In genomic region chr6:125483515-125484312, GRCm38 (mm10) we compare ENCODE assay signal across 10 mouse cellular contexts. TPM values are rescaled to one million over a fixed set of nuclear protein-coding genes. Genes with fewer than 3 reads are reported as not detected.
DNase-seq lines count a peak whose midpoint lies in the region; ATAC-seq and TF ChIP-seq lines count a peak whose summit lies in the region.
"Had no signal": no experiment of that assay in that cellular context is flagged by ENCODE, and none has a peak within 500 bp of the region (broad histone marks: within the 10 kb centered on the region; RNA-seq: fewer than 3 reads in every experiment).

No protein-coding gene starts in this region.

- no peaks in the 10 kb centered on the region for H3K79me2 ChIP-seq in CH12.LX (replicated peaks; ENCODE audit: control insufficient read depth, extremely low read depth, insufficient read depth, poor library complexity, severe bottlenecking)

- TF ChIP-seq POLR2A in CH12.LX (IDR thresholded peaks at IDR 0.05; ENCODE audit: low read depth, low read length), result no peak

- 0 out of 2 replicates have a peak overlapping the region, but pooled peaks have one; percentile 84 for H3K27ac ChIP-seq in heart, embryonic 15.5 days
- peak overlapping the region; percentile 74 for H3K27ac ChIP-seq in CH12.LX (ENCODE audit: insufficient read depth, low read depth)
- H3K27ac ChIP-seq: midbrain, embryonic 12.5 days had no signal

- H3K9ac ChIP-seq in heart, embryonic 15.5 days, result no peak overlapping the region
- H3K9ac ChIP-seq in CH12.LX (ENCODE audit: insufficient read depth, low read depth), result no peak overlapping the region; the same call in 1 of the 2 replicates
- H3K9ac ChIP-seq: midbrain, embryonic 12.5 days had no signal

- TF ChIP-seq EP300 in CH12.LX (IDR thresholded peaks at IDR 0.05; ENCODE audit: low read length), result peak; percentile 82

- H3K4me2 ChIP-seq in heart, embryonic 15.5 days, result no peak overlapping the region
- H3K4me2 ChIP-seq in CH12.LX (ENCODE audit: insufficient read depth, low read depth, poor library complexity, severe bottlenecking), result peak overlapping the region; percentile 91; the same call in 1 of the 2 replicates
- H3K4me2 ChIP-seq: midbrain, embryonic 12.5 days had no signal

- 74% methylated on average over 12 of the region's 12 CpGs for WGBS in heart, embryonic 15.5 days

- H3K4me1 ChIP-seq in heart, embryonic 15.5 days (replicated peaks), result peaks cover 58% of the 10 kb centered on the region
- peaks cover 30 to 61% of the 10 kb centered on the region in 2 experiments for H3K4me1 ChIP-seq in CH12.LX (ENCODE audit: control insufficient read depth in 1 of 2, insufficient read depth in 2 of 2)

- in situ Hi-C loops in CH12.LX (cut with MboI; ENCODE audit: low pct_ligation_motif_present, low pct_unique_long_range_greater_than_20kb, low sequenced_read_pairs), result no loop called here

- no peak overlapping the region for H3K4me3 ChIP-seq in heart, embryonic 15.5 days
- H3K4me3 ChIP-seq in CH12.LX (replicated peaks in 1 of 3; ENCODE audit: low read depth in 2 of 3, low read length in 2 of 3, poor library complexity in 1 of 3), result no peak overlapping the region
- H3K4me3 ChIP-seq: midbrain, embryonic 12.5 days had no signal

- no peak for TF ChIP-seq CTCF in CH12.LX (conservative IDR thresholded peaks at IDR 0.05 in 1 of 2, IDR thresholded peaks at IDR 0.05 in 1 of 2; ENCODE audit: low read depth in 2 of 2, low read length in 2 of 2)

- no peaks in the 10 kb centered on the region for H3K9me3 ChIP-seq in heart, embryonic 15.5 days (replicated peaks)
- no peaks in the 10 kb centered on the region for H3K9me3 ChIP-seq in CH12.LX (replicated peaks; ENCODE audit: low read length)
- H3K9me3 ChIP-seq: midbrain, embryonic 12.5 days had no signal

- no peaks in the 10 kb centered on the region for H3K36me3 ChIP-seq in heart, embryonic 15.5 days
- no peaks in the 10 kb centered on the region for H3K36me3 ChIP-seq in CH12.LX (replicated peaks in 1 of 2; ENCODE audit: control insufficient read depth in 1 of 2, insufficient read depth in 1 of 2, low read length in 1 of 2)
- H3K36me3 ChIP-seq: midbrain, embryonic 12.5 days had no signal

- H3K27me3 ChIP-seq in heart, embryonic 15.5 days, result peaks cover 8% of the 10 kb centered on the region; the same call in 1 of the 2 replicates
- no peaks in the 10 kb centered on the region for H3K27me3 ChIP-seq in CH12.LX (replicated peaks)
- H3K27me3 ChIP-seq: midbrain, embryonic 12.5 days had no signal

- dilution Hi-C loops in CH12.LX (cut with MboI; ENCODE audit: extremely low pct_ligation_motif_present, extremely low pct_unique_long_range_greater_than_20kb, low sequenced_read_pairs), result no loop called here

- TF ChIP-seq RAD21 in CH12.LX (IDR thresholded peaks at IDR 0.05; ENCODE audit: low read depth, low read length), result no peak

- ATAC-seq in heart, embryonic 15.5 days (replicated peaks; ENCODE audit: insufficient number of reproducible peaks, insufficient read depth, low FRiP score, low read depth), result no peak
- 0 out of 2 replicates have a peak, but pooled peaks have one; percentile 18 for ATAC-seq in erythroblast, adult 5-6 weeks (replicated peaks; ENCODE audit: low FRiP score, poor library complexity, severe bottlenecking)
- ATAC-seq in neutrophil, adult 5-6 weeks (ENCODE audit: extremely low read depth, insufficient number of reproducible peaks, low FRiP score, poor library complexity, severe bottlenecking), result peak; percentile 80

- DNase-seq in heart, adult 9 months (ENCODE audit: low spot score in 2 of 2), result no peak
- DNase-seq in CH12.LX (ENCODE audit: extremely low read depth), result peak; percentile 74
- no peak for DNase-seq in ovary, postnatal 36 days (ENCODE audit: low spot score)
- DNase-seq in thymus, postnatal 0 days (ENCODE audit: low spot score), result no peak
- no peak for DNase-seq in c-Kit-positive CD71-positive TER-119-positive erythroid progenitor cells, embryonic 14.5 days (ENCODE audit: low spot score)
- DNase-seq: cerebellum, adult 9-10 months had no signal

TF ChIP-seq in CH12.LX, 34 proteins besides CTCF, POLR2A, EP300 and RAD21:
- TF ChIP-seq MEF2A (IDR thresholded peaks at IDR 0.05; ENCODE audit: borderline replicate concordance, low read depth, low read length), result peak; percentile 10
- TF ChIP-seq UBTF (IDR thresholded peaks at IDR 0.05; ENCODE audit: low read depth, low read length), result no peak
- peak; percentile 43; the same call in 1 of the 2 replicates for TF ChIP-seq MAZ (IDR thresholded peaks at IDR 0.05; ENCODE audit: low read depth, low read length)
- TF ChIP-seq E2F4 (IDR thresholded peaks at IDR 0.05; ENCODE audit: insufficient replicate concordance, low read depth, low read length), result peak; percentile 62; the same call in 1 of the 2 replicates
- peak; percentile 68; the same call in 1 of the 2 replicates for TF ChIP-seq TCF12 (IDR thresholded peaks at IDR 0.05; ENCODE audit: low read depth, low read length)
- peak; percentile 83 for TF ChIP-seq BHLHE40 (IDR thresholded peaks at IDR 0.05; ENCODE audit: low read depth, low read length)
- TF ChIP-seq ZKSCAN1 (IDR thresholded peaks at IDR 0.05; ENCODE audit: borderline replicate concordance, low read depth, low read length), result no peak
- no peak; the same call in none of the 2 replicates for TF ChIP-seq CHD2 (IDR thresholded peaks at IDR 0.05; ENCODE audit: low read length)
- peak; percentile 75; the same call in 1 of the 2 replicates for TF ChIP-seq SIN3A (IDR thresholded peaks at IDR 0.05; ENCODE audit: low read length)
- TF ChIP-seq USF2 (conservative IDR thresholded peaks at IDR 0.05; ENCODE audit: low read depth, low read length), result no peak
- peak; percentile 15; the same call in 1 of the 2 replicates for TF ChIP-seq NELFE (IDR thresholded peaks at IDR 0.05; ENCODE audit: low read depth, low read length)
- no peak for TF ChIP-seq ZMIZ1 (IDR thresholded peaks at IDR 0.05; ENCODE audit: low read depth, low read length)
- TF ChIP-seq ELF1 (IDR thresholded peaks at IDR 0.05; ENCODE audit: low read depth, low read length), result 0 out of 2 replicates have a peak, but pooled peaks have one; percentile 9
- TF ChIP-seq NRF1 (IDR thresholded peaks at IDR 0.05; ENCODE audit: low read depth, low read length), result peak; percentile 38; the same call in 1 of the 2 replicates
- TF ChIP-seq TBP (conservative IDR thresholded peaks at IDR 0.05; ENCODE audit: low read depth, low read length), result no peak
- TF ChIP-seq KAT2A (IDR thresholded peaks at IDR 0.05; ENCODE audit: insufficient replicate concordance, low read length), result no peak
- peak; percentile 68; the same call in 1 of the 2 replicates for TF ChIP-seq MAFK (IDR thresholded peaks at IDR 0.05; ENCODE audit: insufficient replicate concordance, low read length)
- no peak for TF ChIP-seq POLR2AphosphoS2 (IDR thresholded peaks at IDR 0.05; ENCODE audit: low read depth, low read length)
- no peak; the same call in 1 of the 2 replicates for TF ChIP-seq HCFC1 (IDR thresholded peaks at IDR 0.05; ENCODE audit: low read depth, low read length)
- peak; percentile 80 for TF ChIP-seq IRF4 (IDR thresholded peaks at IDR 0.05; ENCODE audit: low read depth, low read length)
- no peak for TF ChIP-seq ZC3H11A (IDR thresholded peaks at IDR 0.05; ENCODE audit: low read depth, low read length)
- TF ChIP-seq ETS1 (conservative IDR thresholded peaks at IDR 0.05; ENCODE audit: low read depth, low read length), result peak; percentile 95
- TF ChIP-seq CHD1 (IDR thresholded peaks at IDR 0.05; ENCODE audit: low read depth, low read length), result no peak
- peak; percentile 84 for TF ChIP-seq RCOR1 (conservative IDR thresholded peaks at IDR 0.05; ENCODE audit: low read depth, low read length)
- peak; percentile 85 for TF ChIP-seq JUN (IDR thresholded peaks at IDR 0.05; ENCODE audit: insufficient read depth, low read depth, low read length)
- TF ChIP-seq ZNF384 (IDR thresholded peaks at IDR 0.05; ENCODE audit: low read depth, low read length), result no peak
- 0 out of 2 replicates have a peak, but pooled peaks have one; percentile 11 for TF ChIP-seq MYC (IDR thresholded peaks at IDR 0.05; ENCODE audit: low read depth, low read length)
- TF ChIP-seq MAX (IDR thresholded peaks at IDR 0.05; ENCODE audit: low read length), result peak; percentile 37; the same call in 1 of the 2 replicates
- no peak for TF ChIP-seq SMC3 (IDR thresholded peaks at IDR 0.05; ENCODE audit: low read depth, low read length)
- no peak for TF ChIP-seq USF1 (IDR thresholded peaks at IDR 0.05; ENCODE audit: low read depth, low read length)
- TF ChIP-seq JUND (conservative IDR thresholded peaks at IDR 0.05; ENCODE audit: low read depth, low read length), result peak; percentile 85
- TF ChIP-seq MXI1 (IDR thresholded peaks at IDR 0.05; ENCODE audit: low read depth, low read length), result peak; percentile 77
- TF ChIP-seq PAX5 (IDR thresholded peaks at IDR 0.05; ENCODE audit: low read length), result no peak
- peak; percentile 48 for TF ChIP-seq GABPA (IDR thresholded peaks at IDR 0.05; ENCODE audit: insufficient replicate concordance, low read depth, low read length)

RNA-seq across cellular contexts. Expression of gene Cd9, which starts 10.9 kb away (rescaled TPM):
- polyA plus RNA-seq in heart, embryonic 15.5 days (2015; fragmentation: Nextera tagmentation; extraction: Ambion mirVana), result 91.7 and 118 TPM in 2 replicates
- total RNA-seq in CH12.LX (2012; rRNA removed) (20.9 and 21.6 TPM in 2 replicates), CH12.LX (2014; rRNA removed) (12.1 and 12.3 TPM in 2 replicates)
- 24.4 and 27.5 TPM in 2 replicates for polyA plus RNA-seq in CH12.LX (2012; ENCODE audit: insufficient read length, low read depth)
- total RNA-seq in erythroblast, adult 5-6 weeks (2015; ENCODE audit: low replicate concordance), result 52.1 and 58.5 TPM in 2 replicates
- total RNA-seq in erythroblast, adult 5-6 weeks (2017; ENCODE audit: low replicate concordance), result 25.1 and 33.0 TPM in 2 replicates
- total RNA-seq in neutrophil, adult 5-6 weeks (2017), result 199 and 205 TPM in 2 replicates
- polyA plus RNA-seq in thymus, postnatal 0 days (2015; fragmentation: Nextera tagmentation; extraction: Ambion mirVana), result 85.6 and 85.9 TPM in 2 replicates
